Mouse (Mus musculus) MN1 (cell line): ENCODE data around the gene Prpf4b.
"Not testable (repeated sequence)": the region's sequence is repeated elsewhere in the genome, so short reads cannot be mapped to it uniquely, and the experiment has no call there.

Source experiments
- DNase-seq: peaks from one replicate; pipeline ENCODE4 v3.0.0-alpha.2; 2016; ENCODE audit warnings: low spot score

Gene Prpf4b

GRCm38 (mm10) chr13:34875166-34875710, at the start of gene Prpf4b:
Prpf4b (plus strand) TSS chr13:34875302.
- peak; percentile 92 for DNase-seq

GRCm38 (mm10) chr13:34826760-34827690, 48.1 kb upstream of the Prpf4b start:
- DNase-seq, result no peak

DNA sequence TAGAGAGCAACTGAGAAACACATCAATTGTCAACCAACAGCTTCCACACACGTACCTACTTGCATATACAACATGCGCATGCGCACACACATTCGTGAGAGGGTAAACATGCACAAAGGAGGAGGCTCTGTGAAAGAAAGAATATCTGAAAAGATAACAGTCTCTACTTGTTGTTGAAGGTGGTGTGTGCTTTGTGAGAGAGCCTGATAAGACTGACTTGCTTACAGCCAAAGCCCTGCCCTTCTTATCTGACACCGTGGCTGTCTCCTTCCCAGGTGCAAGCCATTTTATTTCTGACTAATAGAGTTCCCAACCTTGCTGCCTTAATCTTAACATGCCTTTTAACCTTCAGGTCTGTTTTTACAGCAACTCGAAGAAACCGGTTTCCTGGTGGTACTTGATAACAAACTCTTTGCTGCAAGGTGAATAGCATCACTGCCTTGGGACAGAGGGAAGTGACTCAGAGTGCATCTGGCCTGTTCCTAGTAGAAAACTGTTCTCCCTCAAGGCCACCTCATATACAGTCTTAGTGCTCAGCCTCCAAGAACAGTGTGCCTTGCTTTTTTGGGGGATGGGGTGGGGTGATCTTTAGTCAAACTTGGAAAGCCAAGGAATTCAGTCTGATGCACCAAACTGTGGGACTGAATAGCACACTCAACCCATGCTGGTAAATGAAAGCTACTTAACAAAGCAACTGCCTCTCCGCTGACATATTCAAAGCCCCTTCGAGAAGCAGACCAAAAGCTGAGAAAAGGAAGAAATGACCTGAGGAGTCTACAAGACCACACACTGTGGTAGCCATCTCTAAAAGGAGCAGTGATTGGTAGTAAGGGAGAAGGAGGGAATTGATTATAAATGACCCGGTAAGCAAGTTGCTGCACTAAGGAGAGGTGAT, 46.9 kb upstream of the Prpf4b start:
- DNase-seq, result no peak

DNA sequence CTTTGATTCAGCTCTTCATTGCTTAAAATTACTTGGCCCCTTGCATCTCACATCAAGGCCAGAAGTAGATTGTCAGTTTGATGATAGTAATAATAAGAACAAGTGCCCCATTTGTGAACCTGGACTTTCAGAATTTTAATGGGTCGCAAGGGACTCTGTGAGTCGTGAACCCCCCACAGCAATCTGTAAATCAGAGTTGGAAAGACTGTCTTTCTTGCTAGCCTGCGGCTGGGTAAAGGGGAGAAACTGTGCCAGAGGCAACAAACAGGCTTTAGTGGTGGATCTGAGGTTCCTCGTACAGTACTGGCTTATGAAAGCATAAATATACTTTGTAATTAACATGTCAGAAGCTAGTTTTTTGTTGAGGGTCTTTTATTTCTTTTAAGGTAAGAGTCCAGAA, 32.3 kb upstream of the Prpf4b start:
- DNase-seq, result no peak

DNA sequence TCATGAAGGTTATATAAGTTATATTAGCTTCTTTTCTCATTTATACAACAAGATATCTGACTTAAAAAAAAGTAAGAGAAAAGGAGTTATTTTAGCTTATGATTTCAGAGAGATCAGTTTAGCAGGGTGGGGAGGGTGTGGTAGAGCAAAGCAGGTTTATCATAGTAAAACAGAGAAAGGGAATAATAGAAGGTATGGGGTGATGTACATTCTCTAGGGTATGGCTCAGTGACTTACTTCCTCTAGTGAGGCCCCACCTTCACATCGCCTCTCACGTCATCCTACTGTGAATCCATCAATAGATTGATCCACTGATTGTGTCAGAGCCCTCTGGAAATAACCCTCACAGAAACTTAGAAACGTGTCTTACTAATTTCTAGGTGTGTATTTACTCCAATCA, 24.3 kb upstream of the Prpf4b start:
- DNase-seq, result no peak

DNA sequence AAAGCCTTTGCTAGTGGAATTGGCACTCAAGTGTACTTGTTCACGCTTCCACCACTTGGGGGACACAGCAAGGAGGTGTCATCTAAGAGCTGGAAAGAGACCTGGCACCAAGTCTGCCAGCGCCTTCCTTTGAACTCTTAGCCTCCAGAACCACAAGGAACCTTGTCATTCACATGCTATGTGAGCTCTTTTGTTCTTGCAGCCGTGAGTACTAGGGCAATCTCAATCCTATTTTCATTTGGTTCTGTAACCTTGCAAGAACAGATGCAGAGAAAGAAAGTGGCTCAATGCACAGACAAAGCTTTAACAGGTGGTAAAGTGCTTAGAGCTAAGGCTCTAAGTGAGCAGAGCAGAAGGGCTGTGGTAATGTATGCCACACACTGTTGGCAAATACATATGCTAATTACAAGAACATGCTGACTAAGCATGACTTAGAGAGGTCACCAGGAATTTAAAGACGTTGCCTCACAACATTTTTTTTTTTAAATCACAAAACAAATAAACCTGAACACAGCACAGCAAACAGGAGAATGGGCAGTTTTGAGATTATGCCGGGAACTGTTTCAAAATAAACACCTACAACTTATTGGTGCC, 23.8 kb upstream of the Prpf4b start:
- DNase-seq, result no peak

GRCm38 (mm10) chr13:34857526-34857925, 17.6 kb upstream of the Prpf4b start:
- no peak for DNase-seq

- DNase-seq, result no peak
These were observed 15.7 kb upstream of the Prpf4b start for GRCm38 (mm10) chr13:34859406-34859805.

DNA sequence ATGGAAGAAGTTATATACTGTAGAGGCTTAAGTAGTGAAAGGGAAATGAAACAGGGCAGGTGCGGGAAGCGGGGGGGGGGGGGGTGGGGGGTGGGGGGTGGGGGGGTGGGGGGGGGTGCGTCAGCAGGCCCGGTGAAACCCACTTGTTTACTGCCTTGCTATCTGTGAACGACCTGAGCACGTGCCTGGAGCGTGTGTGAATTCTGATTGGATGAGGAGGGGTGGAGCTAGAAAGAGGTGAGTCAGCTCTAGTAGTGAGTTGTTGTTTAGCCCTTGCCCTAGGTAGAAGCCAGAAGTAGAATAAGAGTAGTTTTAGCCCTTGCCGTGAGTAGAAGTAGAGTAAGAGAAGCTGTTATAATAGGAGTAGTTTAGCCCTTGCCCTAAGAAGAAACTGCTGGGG, 13.9 kb upstream of the Prpf4b start:
- not testable (repeated sequence) for DNase-seq

DNA sequence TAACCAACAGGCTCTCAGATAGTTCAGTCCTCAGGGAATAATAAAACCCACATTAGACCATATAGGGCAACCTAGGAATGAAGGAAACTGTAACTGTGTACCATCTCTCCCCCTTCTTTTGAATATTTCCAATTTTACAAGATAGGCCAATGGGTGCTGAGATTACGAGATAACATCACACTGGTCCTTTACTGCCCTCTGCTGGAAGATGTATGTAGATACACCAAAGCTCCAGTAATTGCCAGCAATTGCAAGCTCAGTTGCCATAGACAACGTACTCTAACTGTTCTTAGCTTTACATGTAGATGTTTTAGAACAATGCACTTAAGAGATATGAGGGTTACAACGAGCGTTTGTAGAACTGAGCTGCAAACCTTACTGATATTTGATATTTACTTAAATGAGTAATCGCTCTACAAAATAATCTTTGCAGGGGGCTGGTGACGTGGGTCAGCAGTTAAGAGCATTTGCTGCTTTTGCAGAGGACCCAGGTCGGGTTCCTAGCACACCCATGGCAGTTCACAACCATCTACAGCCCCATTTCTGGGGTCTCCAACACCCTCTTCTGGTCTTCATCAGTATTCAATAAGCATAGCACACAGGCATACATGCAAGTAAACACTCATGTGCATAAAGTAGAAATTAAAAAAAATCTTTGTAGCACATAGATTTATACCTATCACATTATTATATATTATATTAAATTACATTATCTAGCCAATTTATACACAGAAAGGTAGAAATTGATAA, 10.5 kb upstream of the Prpf4b start:
- DNase-seq, result peak; percentile 79

- peak; percentile 96 for DNase-seq
These were observed 1.1 kb upstream of the Prpf4b start for GRCm38 (mm10) chr13:34873801-34874681.

DNA sequence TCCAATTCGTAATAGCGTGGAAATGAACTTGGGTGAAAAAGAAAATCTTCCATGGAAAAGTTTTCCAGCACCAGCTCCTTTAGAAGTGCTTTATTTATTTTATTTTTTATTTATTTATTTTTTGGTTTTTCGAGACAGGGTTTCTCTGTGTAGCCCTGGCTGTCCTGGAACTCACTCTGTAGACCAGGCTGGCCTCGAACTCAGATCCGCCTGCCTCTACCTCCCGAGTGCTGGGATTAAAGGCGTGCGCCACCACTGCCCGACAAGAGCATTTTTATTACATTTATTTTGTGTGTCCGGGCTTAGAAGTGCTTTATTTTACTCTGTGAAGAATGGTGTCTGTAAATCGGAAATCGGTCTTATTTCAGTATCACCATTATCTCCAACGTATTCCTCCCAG, 366 bp upstream of the Prpf4b start:
- not testable (repeated sequence) for DNase-seq

- DNase-seq, result peak; percentile 74
These were observed 791 bp downstream of the Prpf4b start for GRCm38 (mm10) chr13:34875741-34876445.

DNA sequence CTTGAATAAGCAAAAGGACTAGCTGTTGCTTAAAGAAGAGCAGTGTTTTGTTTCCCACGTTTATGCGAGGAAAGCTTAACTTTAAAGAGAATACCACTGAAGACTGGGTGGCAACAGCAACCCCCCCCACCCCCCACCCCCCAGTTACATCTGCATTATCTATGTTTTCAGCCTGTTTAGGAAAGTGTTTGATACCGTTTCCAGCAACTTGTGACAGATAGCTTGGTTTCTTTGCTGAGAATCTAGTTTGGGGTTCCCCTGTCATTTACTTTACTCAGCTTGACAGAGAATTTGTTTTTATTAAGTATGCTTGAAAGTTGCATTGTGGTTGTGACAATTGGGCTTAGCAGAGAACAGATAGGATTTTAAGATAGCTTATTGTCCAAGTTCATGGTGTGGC, 1.4 kb downstream of the Prpf4b start:
- DNase-seq, result no peak

DNA sequence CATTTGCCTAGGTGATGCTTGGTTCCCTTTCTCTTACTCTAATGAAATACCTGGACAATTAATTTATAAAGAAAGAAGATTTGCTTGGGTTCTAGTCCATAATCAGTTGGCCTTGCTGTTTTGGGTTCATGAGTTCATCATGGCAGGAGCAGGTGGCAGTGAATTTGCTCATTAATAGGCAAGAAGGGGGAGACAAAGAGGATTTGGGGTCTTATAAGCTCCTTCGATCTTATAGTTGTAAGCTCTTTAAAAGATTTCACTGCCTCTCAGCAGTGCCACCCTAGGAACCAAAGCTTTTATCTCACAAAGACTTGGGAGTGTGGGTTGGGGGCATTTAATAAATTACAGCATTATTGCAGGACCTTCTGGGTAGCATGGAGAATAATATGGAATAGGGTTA, 17.8 kb downstream of the Prpf4b start:
- no peak for DNase-seq

GRCm38 (mm10) chr13:34914614-34915013, 39.5 kb downstream of the Prpf4b start:
- DNase-seq, result no peak

- DNase-seq, result no peak
These were observed 41.5 kb downstream of the Prpf4b start for GRCm38 (mm10) chr13:34916520-34917167.

DNA sequence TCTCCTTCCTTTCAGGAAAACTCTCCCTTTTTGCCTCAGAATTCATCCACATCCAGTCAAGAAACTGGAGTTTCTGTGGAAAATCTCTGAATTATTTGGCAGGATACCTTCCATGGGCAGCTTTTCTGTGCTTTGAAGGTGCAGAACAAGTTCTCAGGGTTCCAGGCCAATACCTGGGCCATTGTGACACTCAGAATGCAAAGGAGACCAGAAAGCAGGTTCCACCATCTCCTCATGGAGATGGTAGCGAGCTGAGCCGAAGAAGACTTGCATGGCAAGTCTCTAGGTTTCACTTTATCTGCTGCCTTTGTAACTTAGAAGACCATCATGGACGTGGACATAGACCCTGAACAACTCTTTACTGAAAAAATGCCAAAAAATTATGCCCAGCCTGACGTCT, 49.1 kb downstream of the Prpf4b start, which contains the start of the genes Fam217a and 4933417A18Rik:
Gene Fam217a, minus strand, starts transcription at position 101 of the 400 bp plus-strand sequence.
Gene 4933417A18Rik, plus strand, starts transcription at position 200 of the 400 bp plus-strand sequence.
- DNase-seq, result no peak
